Mouse (Mus musculus) liver, embryonic 15.5 days (tissue): ENCODE measurements around the gene Gdpd2. TPM values are rescaled to one million over a fixed set of nuclear protein-coding genes. Genes with fewer than 3 reads are reported as not detected.
A peak's percentile ranks its signal among the peaks of the same experiment; 100 is the strongest.

ENCODE experiments used
- ATAC-seq: fragments of 200-750 bp; cut with Nextera tagmentation; 2 replicates; pipeline ENCODE4 v1.8.0; 2017; ENCODE audit warnings: moderate number of reproducible peaks, mild to moderate bottlenecking, moderate library complexity; ENCODE audit not compliant: insufficient read depth
- H3K27ac ChIP-seq: fragments of 300-500 bp; sonication (generic); replicated peaks from 2 replicates; pipeline ENCODE4 v1.5.1; 2015; ENCODE audit warnings: mild to moderate bottlenecking, inconsistent platforms
- H3K27me3 ChIP-seq: fragments of 300-500 bp; sonication (generic); 2 replicates; pipeline ENCODE4 v1.6.1; 2015; ENCODE audit warnings: mild to moderate bottlenecking, inconsistent platforms
- H3K36me3 ChIP-seq: fragments of 300-500 bp; sonication (generic); replicated peaks from 2 replicates; pipeline ENCODE4 v1.6.1; 2015; ENCODE audit warnings: moderate library complexity, mild to moderate bottlenecking, inconsistent platforms
- H3K4me1 ChIP-seq: fragments of 300-500 bp; sonication (generic); replicated peaks from 2 replicates; pipeline ENCODE4 v1.6.1; 2015; ENCODE audit warnings: inconsistent platforms
- H3K4me2 ChIP-seq: fragments of 300-500 bp; sonication (generic); 2 replicates; pipeline ENCODE4 v1.6.1; 2015; ENCODE audit warnings: moderate library complexity, mild to moderate bottlenecking, inconsistent platforms
- H3K4me3 ChIP-seq: fragments of 300-500 bp; sonication (generic); replicated peaks from 2 replicates; pipeline ENCODE4 v1.5.1; 2015; ENCODE audit warnings: mild to moderate bottlenecking, inconsistent platforms
- H3K9ac ChIP-seq: fragments of 300-500 bp; sonication (generic); 2 replicates; pipeline ENCODE4 v1.6.1; 2015; ENCODE audit warnings: moderate library complexity, mild to moderate bottlenecking, inconsistent platforms
- H3K9me3 ChIP-seq: fragments of 300-500 bp; sonication (generic); replicated peaks from 2 replicates; pipeline ENCODE4 v1.6.1; 2016; ENCODE audit warnings: inconsistent platforms
- WGBS: fragments of 180-500 bp; shearing (Covaris S2); methylation state at CpG from one replicate; pipeline ENCODE4 v1.1.7; 2015; ENCODE audit warnings: mixed read lengths; ENCODE audit not compliant: insufficient replicate concordance; 5-methylcytosine and 5-hydroxymethylcytosine counted together
- polyA plus RNA-seq: library from polyadenylated mRNA; unstranded; fragments of >200 nt; fragmentation: Nextera tagmentation; extraction: Ambion mirVana; gene quantifications from 2 replicates; pipeline ENCODE4 v1.2.1, GENCODE M21; 2015

The Gdpd2 gene
- polyA plus RNA-seq, 1 experiment from 2014 or later, result 0.14 TPM

- Histone ChIP-seq H3K4me2 (no peak overlapping the region), H3K4me1 (no peaks in the 10 kb centered on the region), H3K27ac (no peak overlapping the region), H3K36me3 (no peaks in the 10 kb centered on the region), H3K9ac (no peak overlapping the region), H3K9me3 (no peaks in the 10 kb centered on the region), H3K4me3 (no peak overlapping the region), H3K27me3 (peaks cover 20% of the 10 kb centered on the region)
- WGBS, result 30% methylated on average over 6 of the region's 6 CpGs
- no peak for ATAC-seq
Measured at GRCm38 (mm10) chrX:100740785-100741184, 11.1 kb downstream of the Gdpd2 start.

GRCm38 (mm10) chrX:100741940-100742339 is 12.3 kb downstream of the Gdpd2 start:
- H3K4me1 ChIP-seq, result no peaks in the 10 kb centered on the region
- ATAC-seq, result no peak
- no peaks in the 10 kb centered on the region for H3K9me3 ChIP-seq
- no peak overlapping the region for H3K9ac ChIP-seq
- H3K4me3 ChIP-seq, result no peak overlapping the region
- H3K27me3 ChIP-seq, result peaks cover 15% of the 10 kb centered on the region
- no peak overlapping the region for H3K27ac ChIP-seq
- WGBS, result 10% methylated on average over 10 of the region's 10 CpGs
- H3K36me3 ChIP-seq, result no peaks in the 10 kb centered on the region
- no peak overlapping the region for H3K4me2 ChIP-seq

- WGBS, result 64% methylated on average over 6 of the region's 6 CpGs
- no peak for ATAC-seq
Measured at GRCm38 (mm10) chrX:100765855-100766254, 36.2 kb downstream of the Gdpd2 start.

GRCm38 (mm10) chrX:100767181-100767884 is 37.7 kb downstream of the Gdpd2 start, which contains the start of gene Dlg3:
Dlg3 (plus strand) TSS chrX:100767722.
- Histone ChIP-seq H3K4me3 (peak within 1 kb of the TSS; percentile 8; the same call in 1 of the 2 replicates), H3K27ac (no peak within 1 kb of the TSS), H3K4me1 (no peaks in the 10 kb centered on the region), H3K27me3 (peaks cover 34% of the 10 kb centered on the region), H3K9ac (no peak within 1 kb of the TSS), H3K36me3 (no peaks in the 10 kb centered on the region), H3K9me3 (no peaks in the 10 kb centered on the region), H3K4me2 (peak within 1 kb of the TSS; percentile 30)
- no peak for ATAC-seq
- 20% methylated on average over 26 of the region's 26 CpGs for WGBS

More at GRCm38 (mm10) chrX:100765855-100766254, 36.2 kb downstream of the Gdpd2 start:
- Histone ChIP-seq H3K27ac (no peak overlapping the region), H3K9ac (no peak overlapping the region), H3K4me1 (no peaks in the 10 kb centered on the region), H3K36me3 (no peaks in the 10 kb centered on the region), H3K27me3 (peaks cover 34% of the 10 kb centered on the region), H3K9me3 (no peaks in the 10 kb centered on the region), H3K4me2 (no peak overlapping the region), H3K4me3 (no peak overlapping the region)

- peaks cover 34% of the 10 kb centered on the region for H3K27me3 ChIP-seq
- peak overlapping the region; percentile 8; the same call in 1 of the 2 replicates for H3K4me3 ChIP-seq
- no peaks in the 10 kb centered on the region for H3K36me3 ChIP-seq
- peak overlapping the region; percentile 30 for H3K4me2 ChIP-seq
- no peak for ATAC-seq
- H3K9ac ChIP-seq, result no peak overlapping the region
- no peaks in the 10 kb centered on the region for H3K9me3 ChIP-seq
- WGBS, result 29% methylated on average over 27 of the region's 36 CpGs
- no peaks in the 10 kb centered on the region for H3K4me1 ChIP-seq
- H3K27ac ChIP-seq, result no peak overlapping the region
Measured at GRCm38 (mm10) chrX:100767885-100768626, 38.4 kb downstream of the Gdpd2 start.

GRCm38 (mm10) chrX:100769281-100769680 is 39.6 kb downstream of the Gdpd2 start:
- Histone ChIP-seq H3K9me3 (no peaks in the 10 kb centered on the region), H3K4me2 (no peak overlapping the region), H3K36me3 (no peaks in the 10 kb centered on the region), H3K27ac (no peak overlapping the region), H3K27me3 (peaks cover 34% of the 10 kb centered on the region), H3K9ac (no peak overlapping the region), H3K4me1 (no peaks in the 10 kb centered on the region), H3K4me3 (no peak overlapping the region)
- 72% methylated on average over 5 of the region's 5 CpGs for WGBS
- ATAC-seq, result no peak

- Histone ChIP-seq H3K9ac (peak overlapping the region; percentile 35; the same call in 1 of the 2 replicates), H3K36me3 (no peaks in the 10 kb centered on the region), H3K4me1 (peaks cover 4% of the 10 kb centered on the region; the same call in 1 of the 2 replicates), H3K4me2 (peak overlapping the region; percentile 63), H3K9me3 (no peaks in the 10 kb centered on the region), H3K4me3 (peak overlapping the region; percentile 45), H3K27ac (no peak overlapping the region), H3K27me3 (peaks cover 2% of the 10 kb centered on the region; the same call in 1 of the 2 replicates)
- 11% methylated on average over 23 of the region's 23 CpGs for WGBS
- no peak for ATAC-seq
Measured at GRCm38 (mm10) chrX:100774341-100774811, 44.7 kb downstream of the Gdpd2 start.

- Histone ChIP-seq H3K4me1 (peaks cover 4% of the 10 kb centered on the region; the same call in 1 of the 2 replicates), H3K4me2 (no peak overlapping the region), H3K27me3 (no peaks in the 10 kb centered on the region), H3K9ac (no peak overlapping the region), H3K4me3 (no peak overlapping the region), H3K36me3 (no peaks in the 10 kb centered on the region), H3K27ac (no peak overlapping the region), H3K9me3 (no peaks in the 10 kb centered on the region)
- no peak for ATAC-seq
- WGBS, result 55% methylated on average over 3 of the region's 3 CpGs
Measured at GRCm38 (mm10) chrX:100775405-100775804, 45.7 kb downstream of the Gdpd2 start.

- H3K27me3 ChIP-seq, result no peaks in the 10 kb centered on the region
- no peak overlapping the region for H3K9ac ChIP-seq
- no peak overlapping the region for H3K27ac ChIP-seq
- ATAC-seq, result peak; percentile 26; the same call in 1 of the 2 replicates
- H3K4me2 ChIP-seq, result peak overlapping the region; percentile 68
- H3K9me3 ChIP-seq, result no peaks in the 10 kb centered on the region
- H3K4me3 ChIP-seq, result peak overlapping the region; percentile 55
- H3K4me1 ChIP-seq, result peaks cover 4% of the 10 kb centered on the region; the same call in 1 of the 2 replicates
- 17% methylated on average over 9 of the region's 9 CpGs for WGBS
- H3K36me3 ChIP-seq, result no peaks in the 10 kb centered on the region
Measured at GRCm38 (mm10) chrX:100776494-100776893, 46.8 kb downstream of the Gdpd2 start.

GRCm38 (mm10) chrX:100776985-100777654 is 47.4 kb downstream of the Gdpd2 start:
- peak; percentile 91 for ATAC-seq
- Histone ChIP-seq H3K4me2 (peak overlapping the region; percentile 68), H3K4me3 (peak overlapping the region; percentile 55), H3K4me1 (peaks cover 4% of the 10 kb centered on the region; the same call in 1 of the 2 replicates), H3K27ac (no peak overlapping the region; the same call in 1 of the 2 replicates), H3K9me3 (no peaks in the 10 kb centered on the region), H3K36me3 (no peaks in the 10 kb centered on the region), H3K27me3 (no peaks in the 10 kb centered on the region), H3K9ac (peak overlapping the region; percentile 15; the same call in 1 of the 2 replicates)
- 26% methylated on average over 33 of the region's 49 CpGs for WGBS
